Mouse (Mus musculus): ENCODE measurements at regions not wholly inside any gene's neighbourhood (a gene's known extent, or its start where the extent isn't known, plus 50 kb on each side); places are given as distances from the start of the nearest gene placed in this dataset.
"Not testable (repeated sequence)": the region's sequence is repeated elsewhere in the genome, so short reads cannot be mapped to it uniquely, and the experiment has no call there.

DNA sequence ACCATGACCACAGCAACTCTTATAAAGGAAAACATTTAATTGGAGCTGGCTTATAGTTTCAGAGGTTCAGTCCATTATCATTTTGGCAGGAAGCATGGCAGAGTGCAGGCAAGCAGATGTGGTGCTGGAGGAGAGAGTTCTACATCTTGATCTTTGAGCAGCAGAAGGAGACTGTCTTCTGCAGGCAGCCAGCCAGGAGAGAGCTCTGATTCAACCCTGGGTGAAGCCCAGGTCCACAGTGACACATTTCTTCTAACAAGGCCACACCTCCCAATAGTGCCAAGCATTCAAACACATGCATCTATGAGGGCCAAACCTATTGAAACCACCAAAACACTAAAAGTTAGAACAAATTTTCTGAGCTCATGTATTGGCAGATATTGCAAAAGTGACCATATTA is 117.0 kb upstream of the Nxpe4 start:
- no peak for DNase-seq (ENCODE audit: low spot score in 2 of 2)

DNA sequence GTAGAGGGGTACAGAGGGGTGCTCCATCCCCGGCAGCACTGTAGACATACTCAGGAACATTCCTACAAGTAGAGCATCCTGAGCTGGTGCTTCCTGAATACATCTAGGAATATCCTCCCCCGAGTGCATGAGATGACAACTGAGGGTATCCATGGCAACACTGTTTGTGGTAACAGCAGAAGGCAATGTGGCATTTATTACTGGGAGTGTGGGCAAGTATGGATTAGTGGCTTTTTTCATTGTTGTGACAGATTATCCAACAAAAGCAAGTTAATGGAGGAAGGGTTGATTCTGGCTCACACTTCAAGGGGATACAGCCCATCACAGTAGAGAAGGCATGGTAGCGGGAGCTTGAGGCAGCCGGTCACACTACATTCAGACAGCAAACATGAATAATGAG is 114.0 kb upstream of the Nxpe4 start:
- DNase-seq (ENCODE audit: low spot score in 2 of 2): peak; percentile 35 to 64

DNA sequence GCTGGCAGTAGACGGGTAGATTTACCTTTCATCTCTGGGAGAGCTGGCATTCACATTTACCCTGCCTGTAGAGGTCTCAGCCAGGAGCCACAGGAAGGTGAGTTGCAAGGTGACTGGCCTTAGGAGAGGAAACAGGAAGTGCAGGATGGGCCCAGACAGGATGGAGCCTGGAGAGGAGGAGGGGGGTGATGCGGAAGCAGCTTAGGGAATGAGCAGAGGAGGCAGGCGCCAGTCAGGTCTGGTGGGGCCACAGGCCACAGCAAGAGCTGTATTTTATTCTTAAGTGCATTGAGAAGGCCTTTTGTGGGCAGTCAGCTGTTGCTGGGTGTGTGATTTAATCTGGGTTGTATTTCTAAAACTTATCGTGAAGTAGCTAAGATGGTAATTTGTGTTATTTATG is 108.2 kb upstream of the Nxpe4 start:
- no peak for DNase-seq (ENCODE audit: low spot score in 2 of 2)

DNA sequence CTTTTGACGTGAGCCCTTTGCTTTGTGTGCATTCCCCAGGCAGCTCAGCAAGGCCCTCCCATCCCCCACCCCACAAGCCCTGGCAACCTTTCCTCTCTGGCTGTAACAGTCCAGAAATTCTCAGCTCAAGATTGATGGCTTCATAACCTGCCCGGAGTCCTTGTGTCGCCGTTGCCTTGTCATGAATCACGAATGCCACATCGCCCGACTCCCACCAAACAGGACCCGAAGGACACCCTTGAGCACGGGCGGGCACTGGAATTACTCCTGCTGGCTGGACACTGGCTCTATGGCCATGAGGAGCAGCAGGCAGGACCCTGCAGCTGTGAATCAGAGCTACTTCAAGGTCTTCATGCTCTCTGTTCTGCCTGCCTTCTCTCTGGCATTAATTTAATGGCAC is 106.6 kb upstream of the Nxpe4 start:
- DNase-seq (ENCODE audit: low spot score in 2 of 2): no peak

DNA sequence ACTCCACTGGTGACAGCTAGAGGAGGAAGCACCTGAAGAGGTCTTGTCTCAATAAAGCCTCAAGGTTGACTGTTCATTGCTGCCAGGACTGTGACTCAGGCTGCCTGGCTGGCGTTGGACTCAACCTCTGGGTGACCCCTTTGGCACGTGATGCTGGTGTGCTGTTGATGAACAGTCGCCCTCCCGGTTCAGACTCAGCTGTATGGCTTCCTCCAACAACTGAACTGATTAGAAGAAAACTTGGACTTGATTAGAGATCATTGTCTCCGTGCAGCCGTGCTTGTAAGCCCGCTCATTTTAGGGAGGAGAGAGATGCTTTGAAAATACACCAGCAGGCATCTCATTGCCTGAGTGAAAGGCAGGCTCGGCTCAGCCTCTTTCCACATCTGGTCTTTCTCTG is 103.2 kb upstream of the Nxpe4 start:
- DNase-seq (ENCODE audit: low spot score in 2 of 2): no peak

DNA sequence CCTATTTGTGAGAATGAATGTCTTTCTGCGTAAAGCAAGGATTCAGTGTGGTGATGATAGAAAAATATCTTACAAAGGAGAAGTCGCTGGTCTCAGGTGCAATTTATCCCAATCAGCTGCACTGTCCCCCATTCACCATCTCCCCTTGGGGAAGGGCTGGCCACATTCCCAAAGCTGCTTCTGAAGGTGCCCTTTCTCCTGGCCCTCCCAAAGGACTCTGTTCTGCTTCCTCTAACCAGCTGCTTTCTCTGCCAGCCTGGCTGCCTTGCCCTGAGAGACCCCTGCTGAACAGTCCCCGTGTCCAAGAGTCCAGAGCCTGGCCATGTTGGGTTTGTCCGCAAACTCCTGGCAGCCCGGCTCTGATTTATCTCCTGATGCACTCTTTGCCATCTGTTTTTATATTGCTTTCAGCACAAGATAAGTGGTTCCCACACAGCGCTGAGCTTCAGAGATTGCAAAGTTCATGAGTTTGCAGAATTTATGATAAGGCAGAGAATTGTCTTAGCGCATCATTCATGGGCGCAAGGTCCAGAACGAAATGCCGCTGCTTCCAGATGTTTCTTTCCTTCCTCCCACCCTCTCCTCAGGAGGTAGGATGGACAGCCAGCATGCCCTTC is 102.2 kb upstream of the Nxpe4 start:
- DNase-seq (ENCODE audit: low spot score in 2 of 2): no peak

DNA sequence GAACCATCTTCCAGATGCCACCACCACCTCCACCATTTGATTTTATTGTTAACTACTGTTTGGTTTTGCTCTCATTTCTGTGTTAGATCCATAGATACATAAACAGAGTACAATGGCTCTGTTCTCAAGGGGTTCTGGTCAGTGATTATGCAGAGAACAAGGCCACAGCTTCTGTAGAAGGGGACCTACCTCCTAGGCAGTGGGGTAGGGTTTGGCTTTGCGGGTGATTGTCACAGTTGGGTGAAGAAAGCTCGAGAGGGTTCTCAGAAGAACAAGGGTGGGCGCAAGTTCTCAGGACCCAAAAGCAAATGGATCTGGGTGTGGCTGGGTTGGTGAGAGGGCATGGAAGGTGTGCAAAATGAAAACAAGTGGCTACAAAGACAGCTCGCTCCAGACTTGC is 100.8 kb upstream of the Nxpe4 start:
- DNase-seq (ENCODE audit: low spot score in 2 of 2): no peak

DNA sequence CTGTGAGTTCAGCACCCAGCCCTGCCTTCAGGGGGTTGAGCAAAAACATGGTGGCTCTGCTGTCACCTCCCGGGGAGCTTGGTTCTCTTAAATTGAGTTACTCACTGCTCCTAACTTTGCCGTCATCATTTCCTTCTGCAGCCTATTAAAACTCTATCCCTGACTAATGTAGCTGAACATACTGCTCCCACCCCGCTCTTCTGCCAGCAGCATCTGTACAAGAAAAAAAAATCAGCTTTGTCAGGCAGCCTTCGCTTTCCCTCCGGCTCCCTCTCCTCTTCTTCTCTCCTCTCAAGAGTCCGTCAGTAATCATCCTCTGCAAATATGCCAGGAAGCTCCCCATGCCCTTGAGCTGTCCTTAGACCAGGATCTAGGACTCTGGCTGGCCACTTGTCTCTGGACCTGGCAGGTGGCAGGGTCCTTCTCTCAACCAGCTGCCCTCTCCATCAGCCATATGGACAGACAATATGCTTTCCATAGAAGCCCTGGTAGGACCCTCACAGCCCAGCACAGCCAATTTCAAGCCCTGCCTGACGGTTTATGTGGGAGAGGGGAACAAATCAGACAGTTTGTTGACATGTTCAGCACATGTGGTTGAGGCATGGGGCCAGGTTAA is 95.0 kb upstream of the Nxpe4 start:
- peak in 1 of 2 experiments; percentile 30 for DNase-seq (ENCODE audit: low spot score in 2 of 2)

DNA sequence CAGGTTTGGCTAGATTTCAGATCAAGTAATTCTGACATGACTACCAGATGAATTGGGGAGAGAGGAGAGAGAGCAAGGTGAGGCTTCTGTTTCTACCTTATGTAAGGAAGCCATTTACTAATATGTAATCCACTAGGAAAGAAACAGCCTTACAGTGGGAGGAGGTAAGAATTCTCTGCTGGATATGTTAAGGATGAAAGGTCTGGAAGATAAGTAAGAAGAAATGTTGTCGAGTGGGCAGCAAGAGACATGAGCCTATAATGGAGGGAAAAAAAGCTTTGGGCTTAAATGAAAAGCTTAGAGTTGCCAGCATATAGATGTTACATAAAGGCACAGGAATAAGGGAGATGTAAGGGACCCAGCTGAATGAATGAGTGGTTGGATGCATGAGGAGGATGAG is 89.2 kb upstream of the Nxpe4 start:
- DNase-seq (ENCODE audit: low spot score in 2 of 2): no peak

DNA sequence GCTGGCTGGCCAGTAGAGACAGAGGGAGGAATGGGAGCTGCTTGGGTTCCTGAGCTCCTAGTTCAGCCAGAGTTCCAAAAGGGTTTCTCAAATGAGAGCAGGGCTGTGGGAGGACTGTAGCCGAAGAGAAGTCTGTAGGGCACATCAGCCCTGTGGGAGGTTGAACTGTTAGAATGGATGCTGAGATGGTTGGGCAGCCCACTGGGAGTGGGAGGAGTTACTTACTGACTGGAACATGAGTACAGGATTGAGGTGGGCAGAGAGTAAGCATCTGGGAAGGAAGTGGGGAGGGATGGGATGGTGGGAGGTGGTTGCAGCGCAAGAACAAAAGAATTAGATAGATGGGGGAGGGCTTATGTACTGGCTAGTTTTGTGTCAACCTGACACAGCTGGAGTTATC is 88.7 kb upstream of the Nxpe4 start:
- DNase-seq (ENCODE audit: low spot score in 2 of 2): no peak

DNA sequence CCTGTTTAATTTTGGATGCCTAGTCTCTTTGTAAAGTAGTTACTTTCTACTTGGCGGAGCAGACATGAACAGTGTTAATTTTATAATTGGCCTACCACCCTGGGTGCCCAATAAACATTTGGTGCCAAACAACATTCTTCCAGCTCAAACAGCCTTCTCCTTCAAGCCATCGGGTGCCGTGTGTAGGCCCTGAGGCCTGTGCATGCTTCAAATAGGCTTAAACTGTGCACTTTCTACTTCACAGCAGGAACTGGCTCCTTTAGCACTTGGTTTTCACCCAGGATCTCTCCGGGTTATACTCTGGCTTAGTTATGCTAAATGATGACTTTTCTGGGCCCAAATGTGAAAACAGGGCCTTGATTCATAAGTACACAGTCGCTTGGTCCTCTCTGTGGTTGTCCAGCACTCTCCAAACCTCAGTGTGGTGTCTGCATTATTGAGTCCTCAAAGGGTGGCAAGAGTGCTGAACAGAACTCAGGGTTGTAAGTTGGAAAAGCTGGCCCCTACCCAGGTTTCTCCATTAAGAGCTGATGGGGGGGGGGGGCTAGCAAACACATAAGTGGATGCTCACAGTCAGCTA is 86.1 kb upstream of the Nxpe4 start:
- no peak for DNase-seq (ENCODE audit: low spot score in 2 of 2)

DNA sequence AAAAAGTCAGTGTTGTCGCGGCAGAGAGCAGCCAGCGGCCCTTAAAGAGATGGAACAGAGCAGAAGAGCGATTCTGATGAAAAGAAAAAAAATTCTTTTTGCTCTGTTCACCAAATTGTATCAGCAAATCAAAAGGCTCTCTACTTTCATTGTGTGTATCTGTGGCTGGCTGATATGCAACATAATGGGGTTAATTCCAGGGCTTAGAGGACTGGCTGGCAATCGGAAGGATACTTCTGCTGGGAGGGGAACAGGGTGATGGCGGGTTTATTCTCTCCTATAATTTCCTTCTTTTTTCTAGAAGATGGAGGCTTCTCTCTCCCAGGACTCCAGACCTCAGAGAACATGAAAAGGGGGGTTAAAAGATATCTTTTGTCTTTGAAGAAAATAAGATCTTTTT is 79.4 kb upstream of the Nxpe4 start:
- DNase-seq (ENCODE audit: low spot score in 2 of 2): no peak

DNA sequence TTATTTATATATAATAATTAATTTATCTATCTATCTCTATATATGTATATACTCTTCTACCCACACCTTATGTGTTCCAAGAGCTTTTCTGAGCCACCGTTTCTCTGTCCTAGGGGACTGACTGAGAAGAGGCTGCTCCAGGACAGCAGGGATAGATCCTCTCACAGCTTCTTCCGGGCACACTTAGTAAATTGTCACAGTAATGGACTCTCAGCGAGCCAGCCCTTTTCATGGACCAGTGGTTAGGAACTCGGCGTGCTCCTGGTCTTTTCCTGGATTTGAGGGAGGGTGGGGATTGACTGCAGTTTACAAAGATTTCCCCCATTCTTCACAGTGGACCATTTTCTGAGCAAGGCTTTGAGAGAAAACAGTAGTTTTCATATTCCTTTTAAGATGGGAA is 77.6 kb upstream of the Nxpe4 start:
- not testable (repeated sequence) for DNase-seq (ENCODE audit: low spot score in 2 of 2)

DNA sequence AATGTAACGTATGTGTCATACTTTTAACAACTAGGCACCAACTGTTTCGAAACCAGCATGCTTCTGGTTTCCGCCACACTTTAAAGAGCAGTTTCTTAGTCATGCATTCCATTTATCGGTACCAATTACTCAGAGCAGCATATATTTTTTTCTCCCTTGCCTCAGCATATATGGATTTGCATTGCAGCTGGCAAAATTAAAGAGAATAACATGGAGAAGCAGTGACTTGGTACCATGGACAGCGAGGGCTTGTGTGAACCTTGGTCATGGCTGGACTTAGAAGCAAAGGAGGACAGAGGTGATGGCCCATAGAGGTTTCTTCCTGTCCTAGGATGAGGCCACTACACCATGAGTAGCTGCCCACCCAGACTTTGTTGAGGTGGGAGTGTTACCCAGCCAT is 72.2 kb upstream of the Nxpe4 start:
- DNase-seq (ENCODE audit: low spot score in 2 of 2): no peak

DNA sequence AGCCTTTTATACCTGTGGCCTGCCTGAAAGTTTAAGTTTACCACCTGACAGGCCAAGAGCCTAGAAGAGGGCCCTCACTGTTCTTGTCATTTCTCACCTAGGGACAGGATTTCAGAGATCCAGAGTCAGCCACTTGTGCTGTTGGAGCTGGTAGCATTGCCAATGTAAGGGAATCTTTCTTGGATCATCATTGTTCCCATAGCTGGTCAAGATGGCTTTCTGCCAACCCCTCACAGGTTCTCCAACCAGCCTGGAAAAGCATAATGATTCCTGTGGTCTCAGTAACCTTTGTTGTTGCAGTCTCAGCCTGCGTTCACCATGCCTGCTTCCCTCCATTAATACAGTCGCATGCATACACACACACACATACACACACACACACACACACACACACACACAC is 67.1 kb upstream of the Nxpe4 start:
- DNase-seq (ENCODE audit: low spot score in 2 of 2): no peak

DNA sequence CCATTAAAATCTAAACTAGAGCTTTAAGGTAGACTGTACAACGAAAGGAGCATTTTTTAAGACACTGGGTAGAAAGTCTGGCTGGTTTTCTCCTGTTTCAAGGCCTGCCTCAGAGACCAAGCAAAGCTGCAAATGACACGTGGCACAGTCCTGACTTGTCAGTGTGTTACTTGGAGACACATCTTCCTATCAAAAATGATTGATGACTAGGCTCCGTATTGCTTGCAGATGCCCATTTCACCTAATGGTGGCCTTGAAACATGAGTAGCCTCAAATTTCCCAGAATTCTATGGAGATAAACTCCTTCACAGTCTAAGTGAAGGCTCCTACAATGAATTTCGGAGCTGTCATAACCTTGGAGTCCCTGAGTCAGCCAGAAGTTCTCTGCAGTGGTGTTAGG is 62.0 kb upstream of the Nxpe4 start:
- DNase-seq (ENCODE audit: low spot score in 2 of 2): no peak

DNA sequence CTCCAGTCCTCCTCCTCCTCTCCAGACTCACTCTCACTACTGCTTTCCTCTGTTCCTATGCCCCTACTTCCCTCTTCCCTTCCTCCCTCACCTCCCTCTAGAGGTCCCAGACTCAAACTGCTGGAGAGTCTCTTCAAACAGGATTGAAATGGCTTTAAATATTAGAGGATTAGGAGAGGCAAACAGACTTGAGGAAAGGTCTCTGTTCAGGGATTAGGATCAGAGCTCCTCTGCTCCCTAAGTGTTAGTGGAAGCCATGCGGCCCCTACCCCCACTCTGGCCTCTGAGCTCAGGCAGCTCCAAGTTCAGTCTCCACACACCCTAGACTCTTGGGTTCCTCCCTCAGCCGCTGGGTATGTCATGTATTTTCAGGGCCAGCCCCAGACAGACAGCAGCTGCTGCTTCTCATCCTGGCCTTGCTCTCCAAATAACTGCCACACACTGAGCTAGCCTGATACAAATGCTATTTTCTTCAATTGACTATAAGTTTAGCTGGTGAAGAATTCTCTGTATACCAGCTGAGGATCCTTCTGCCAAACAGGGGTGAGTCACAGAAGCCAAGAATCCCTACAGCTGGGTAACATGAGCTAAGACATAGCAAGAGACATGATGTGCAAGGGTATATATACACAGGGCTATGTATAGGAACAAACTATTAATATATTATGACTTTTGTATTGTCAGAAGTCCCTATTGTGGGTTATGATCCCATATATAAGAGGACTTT is 55.2 kb upstream of the Nxpe4 start:
- DNase-seq (ENCODE audit: low spot score in 2 of 2): no peak

DNA sequence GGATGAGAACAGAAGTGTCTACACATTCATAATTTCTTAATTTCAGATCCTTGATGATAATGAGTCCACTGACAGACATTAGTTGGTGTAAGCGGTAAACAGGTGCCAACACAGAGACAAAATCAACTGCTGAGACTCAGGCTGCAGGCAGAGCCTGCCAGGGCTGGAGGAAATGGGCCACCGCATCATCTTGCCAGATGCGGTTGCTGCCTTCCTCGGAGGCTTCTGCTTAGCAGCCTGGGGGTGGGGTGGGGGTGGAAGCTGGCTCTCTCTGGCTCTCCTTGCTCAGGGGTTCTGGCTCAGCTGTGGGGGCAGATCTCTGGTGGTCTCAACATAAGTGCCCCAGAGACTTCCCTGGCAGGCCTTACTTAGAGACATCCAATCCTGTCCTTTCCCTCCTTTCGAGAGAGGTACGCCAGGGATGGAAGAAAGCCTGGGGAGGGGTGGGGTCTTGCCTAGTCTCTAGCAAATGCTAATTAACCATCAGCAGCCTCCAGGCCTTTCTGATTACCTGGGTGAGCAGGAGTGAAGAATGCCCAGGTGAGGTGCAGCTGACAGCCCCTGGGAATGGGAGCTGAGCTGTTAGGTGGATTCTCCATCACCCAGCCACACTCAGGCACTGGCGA is 52.7 kb upstream of the Nxpe4 start:
- DNase-seq (ENCODE audit: low spot score in 2 of 2): no peak

DNA sequence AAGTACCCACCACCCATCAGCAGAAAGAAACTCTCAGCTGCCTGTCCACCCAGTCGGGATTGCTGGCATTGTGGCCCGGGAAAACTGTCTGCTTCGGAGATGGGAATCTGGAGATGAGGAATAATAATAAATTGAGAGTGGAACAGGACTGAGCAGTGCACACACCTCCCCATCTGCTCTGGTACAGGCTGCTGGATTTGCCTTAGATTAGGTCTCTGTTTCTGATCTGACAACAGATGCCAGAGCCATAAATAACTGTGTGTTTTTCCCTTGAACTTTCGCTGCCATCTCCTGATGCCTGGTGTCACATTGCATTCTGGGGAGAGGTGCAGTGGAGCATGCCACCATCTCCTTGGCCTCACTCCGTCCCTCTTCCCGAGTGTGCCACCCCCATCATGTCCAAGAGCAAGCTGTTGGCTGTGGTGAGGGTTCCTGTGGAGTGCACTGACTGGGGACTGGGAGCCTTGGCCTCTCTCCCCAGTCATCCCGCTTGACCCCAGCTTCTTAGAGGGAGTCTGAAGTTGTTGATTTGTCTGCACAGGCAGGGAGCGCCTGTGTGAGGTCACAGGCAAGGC is 50.4 kb upstream of the Nxpe4 start:
- peak; percentile 19 to 29 for DNase-seq (ENCODE audit: low spot score in 2 of 2)

Data from layer of hippocampus, postnatal 14 days (tissue).